Mouse (Mus musculus) intestine, postnatal 0 days (tissue): ENCODE results near the gene Coro2b. TPM values are rescaled to one million over a fixed set of nuclear protein-coding genes. Genes with fewer than 3 reads are reported as not detected.
A peak's percentile ranks its signal among the peaks of the same experiment; 100 is the strongest.

Source experiments
- ATAC-seq: fragments of 200-750 bp; cut with Nextera tagmentation; 2 replicates; pipeline ENCODE4 v1.8.0; 2017; ENCODE audit warnings: mild to moderate bottlenecking, moderate TSS enrichment, moderate library complexity
- H3K27ac ChIP-seq: fragments of 300-500 bp; sonication (generic); 2 replicates; pipeline ENCODE4 v1.5.1; 2014; ENCODE audit warnings: mild to moderate bottlenecking, low read depth, low read length, moderate library complexity
- H3K27me3 ChIP-seq: fragments of 300-500 bp; sonication (generic); replicated peaks from 2 replicates; pipeline ENCODE4 v1.6.1; 2014; ENCODE audit warnings: low read length, mixed read lengths; ENCODE audit not compliant: control insufficient read depth, insufficient read depth
- H3K36me3 ChIP-seq: fragments of 300-500 bp; sonication (generic); 2 replicates; pipeline ENCODE4 v1.6.1; 2014; ENCODE audit warnings: mild to moderate bottlenecking, moderate library complexity; ENCODE audit not compliant: control insufficient read depth, insufficient read depth
- H3K4me1 ChIP-seq: fragments of 300-500 bp; sonication (generic); replicated peaks from 2 replicates; pipeline ENCODE4 v1.6.1; 2014; ENCODE audit warnings: antibody characterized with exemption, low read length, mixed read lengths; ENCODE audit not compliant: control insufficient read depth, insufficient read depth
- H3K4me2 ChIP-seq: fragments of 300-500 bp; sonication (generic); replicated peaks from 2 replicates; pipeline ENCODE4 v1.6.1; 2014; ENCODE audit warnings: low read depth, mild to moderate bottlenecking, moderate library complexity
- H3K4me3 ChIP-seq: fragments of 300-500 bp; sonication (generic); 2 replicates; pipeline ENCODE4 v1.5.1; 2014; ENCODE audit warnings: low read depth, low read length
- H3K9ac ChIP-seq: fragments of 300-500 bp; sonication (generic); 2 replicates; pipeline ENCODE4 v1.6.1; 2014; ENCODE audit warnings: mild to moderate bottlenecking, low read depth, low read length
- H3K9me3 ChIP-seq: fragments of 300-500 bp; sonication (generic); 2 replicates; pipeline ENCODE4 v1.6.1; 2016; ENCODE audit warnings: mixed run types; ENCODE audit not compliant: control insufficient read depth
- CTCF ChIP-seq: sonication (generic); IDR thresholded peaks from 2 replicates; pipeline ENCODE4 v1.5.1; 2016; ENCODE audit warnings: low read depth, mild to moderate bottlenecking, control low read depth, antibody characterized with exemption, moderate library complexity
- WGBS: fragments of 180-500 bp; shearing (Covaris S2); extraction: QIAGEN DNeasy Blood & Tissue Kit; methylation state at CpG from one replicate; pipeline ENCODE4 v1.1.7; 2014; 5-methylcytosine and 5-hydroxymethylcytosine counted together
- polyA plus RNA-seq: library from polyadenylated mRNA; unstranded; fragments of >200 nt; fragmentation: Nextera tagmentation; extraction: Ambion mirVana; gene quantifications from 2 replicates; pipeline ENCODE4 v1.2.1, GENCODE M21; 2015

Coro2b gene
- polyA plus RNA-seq, 1 experiment from 2014 or later: 2.9 TPM

DNA sequence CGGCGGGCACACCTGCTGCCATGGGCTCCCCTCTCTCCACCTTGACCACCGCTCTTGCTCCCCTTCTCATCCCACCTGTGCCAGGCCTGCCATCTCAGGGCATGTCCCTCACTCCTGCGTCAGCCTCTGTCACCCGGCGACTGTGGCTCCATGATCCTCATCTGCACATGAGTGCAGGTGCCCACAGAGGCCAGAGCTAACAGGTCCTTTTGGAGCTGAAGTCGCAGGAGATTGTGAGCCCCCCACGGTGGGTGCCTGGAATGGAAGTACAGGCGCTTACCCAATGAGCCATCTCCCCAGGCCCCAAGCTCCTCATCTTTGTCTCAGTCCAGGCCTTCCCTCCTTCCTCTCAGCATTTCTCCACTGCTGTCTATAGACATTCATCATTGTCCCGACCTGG is 4.8 kb upstream of the Coro2b start:
- no peak overlapping the region for H3K27ac ChIP-seq
- no peak for ATAC-seq
- no peak overlapping the region for H3K4me2 ChIP-seq
- H3K4me1 ChIP-seq: no peaks in the 10 kb centered on the region
- H3K9ac ChIP-seq: no peak overlapping the region
- no peak overlapping the region for H3K4me3 ChIP-seq
- H3K9me3 ChIP-seq: no peaks in the 10 kb centered on the region
- H3K27me3 ChIP-seq: peaks cover 7% of the 10 kb centered on the region; the same call in 1 of the 2 replicates
- H3K36me3 ChIP-seq: no peaks in the 10 kb centered on the region
- WGBS: 79% methylated on average over 10 of the region's 10 CpGs
- TF ChIP-seq CTCF: no peak

GRCm38 (mm10) chr9:62541182-62541581 is 4.3 kb upstream of the Coro2b start:
- no peak for ATAC-seq
- H3K4me1 ChIP-seq: no peaks in the 10 kb centered on the region
- WGBS: 51% methylated on average over 8 of the region's 8 CpGs
- H3K9me3 ChIP-seq: no peaks in the 10 kb centered on the region
- H3K4me2 ChIP-seq: no peak overlapping the region
- H3K27ac ChIP-seq: no peak overlapping the region
- peaks cover 10% of the 10 kb centered on the region; the same call in 1 of the 2 replicates for H3K27me3 ChIP-seq
- H3K9ac ChIP-seq: no peak overlapping the region
- no peak overlapping the region for H3K4me3 ChIP-seq
- no peaks in the 10 kb centered on the region for H3K36me3 ChIP-seq
- TF ChIP-seq CTCF: no peak

DNA sequence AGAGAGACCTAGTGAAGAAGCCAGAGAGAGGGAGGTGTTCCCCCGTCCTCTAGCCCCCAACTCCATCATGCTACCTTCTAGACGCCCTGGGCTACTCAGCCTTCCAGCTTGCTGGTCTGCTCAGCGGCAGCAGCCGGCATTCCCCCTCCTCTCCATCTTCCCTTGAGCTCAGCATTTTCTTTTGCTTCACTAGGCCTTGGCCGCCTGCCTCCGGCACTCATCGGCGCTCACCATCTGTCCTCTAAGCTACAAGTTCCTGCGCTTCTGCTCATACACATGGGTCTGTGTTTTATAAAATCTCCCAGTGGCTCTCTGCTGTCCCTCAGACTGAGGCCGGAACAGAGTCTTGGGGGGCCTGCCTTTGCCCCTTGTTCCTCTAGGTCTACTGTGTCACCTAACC is 3.9 kb upstream of the Coro2b start:
- H3K27me3 ChIP-seq: peaks cover 15% of the 10 kb centered on the region; the same call in 1 of the 2 replicates
- no peak overlapping the region for H3K9ac ChIP-seq
- no peak for ATAC-seq
- H3K27ac ChIP-seq: no peak overlapping the region
- H3K4me1 ChIP-seq: no peaks in the 10 kb centered on the region
- H3K36me3 ChIP-seq: no peaks in the 10 kb centered on the region
- H3K4me3 ChIP-seq: no peak overlapping the region
- WGBS: 61% methylated on average over 10 of the region's 10 CpGs
- no peak overlapping the region for H3K4me2 ChIP-seq
- H3K9me3 ChIP-seq: no peaks in the 10 kb centered on the region
- TF ChIP-seq CTCF: no peak

- Histone ChIP-seq H3K36me3 (no peaks in the 10 kb centered on the region), H3K4me3 (no peak overlapping the region), H3K27ac (no peak overlapping the region), H3K4me2 (no peak overlapping the region), H3K27me3 (peaks cover 20% of the 10 kb centered on the region; the same call in 1 of the 2 replicates), H3K9ac (no peak overlapping the region), H3K9me3 (no peaks in the 10 kb centered on the region), H3K4me1 (no peaks in the 10 kb centered on the region)
- ATAC-seq: no peak
- 83% methylated on average over 9 of the region's 9 CpGs for WGBS
- no peak for TF ChIP-seq CTCF
Measured at GRCm38 (mm10) chr9:62540166-62540565, 3.3 kb upstream of the Coro2b start.

- H3K27ac ChIP-seq: no peak overlapping the region
- H3K27me3 ChIP-seq: peaks cover 25% of the 10 kb centered on the region; the same call in 1 of the 2 replicates
- H3K36me3 ChIP-seq: no peaks in the 10 kb centered on the region
- no peaks in the 10 kb centered on the region for H3K9me3 ChIP-seq
- no peak for TF ChIP-seq CTCF
- no peak overlapping the region for H3K4me2 ChIP-seq
- no peak overlapping the region for H3K4me3 ChIP-seq
- H3K9ac ChIP-seq: no peak overlapping the region
- ATAC-seq: no peak
- 91% methylated on average over 9 of the region's 9 CpGs for WGBS
- H3K4me1 ChIP-seq: no peaks in the 10 kb centered on the region
Measured at GRCm38 (mm10) chr9:62539251-62539711, 2.4 kb upstream of the Coro2b start.

GRCm38 (mm10) chr9:62537941-62538340 is 1.1 kb upstream of the Coro2b start:
- Histone ChIP-seq H3K4me3 (no peak overlapping the region), H3K9me3 (no peaks in the 10 kb centered on the region), H3K36me3 (no peaks in the 10 kb centered on the region), H3K9ac (no peak overlapping the region), H3K4me1 (no peaks in the 10 kb centered on the region), H3K27me3 (peaks cover 25% of the 10 kb centered on the region; the same call in 1 of the 2 replicates), H3K27ac (no peak overlapping the region), H3K4me2 (no peak overlapping the region)
- no peak for TF ChIP-seq CTCF
- 67% methylated on average over 6 of the region's 6 CpGs for WGBS
- no peak for ATAC-seq

DNA sequence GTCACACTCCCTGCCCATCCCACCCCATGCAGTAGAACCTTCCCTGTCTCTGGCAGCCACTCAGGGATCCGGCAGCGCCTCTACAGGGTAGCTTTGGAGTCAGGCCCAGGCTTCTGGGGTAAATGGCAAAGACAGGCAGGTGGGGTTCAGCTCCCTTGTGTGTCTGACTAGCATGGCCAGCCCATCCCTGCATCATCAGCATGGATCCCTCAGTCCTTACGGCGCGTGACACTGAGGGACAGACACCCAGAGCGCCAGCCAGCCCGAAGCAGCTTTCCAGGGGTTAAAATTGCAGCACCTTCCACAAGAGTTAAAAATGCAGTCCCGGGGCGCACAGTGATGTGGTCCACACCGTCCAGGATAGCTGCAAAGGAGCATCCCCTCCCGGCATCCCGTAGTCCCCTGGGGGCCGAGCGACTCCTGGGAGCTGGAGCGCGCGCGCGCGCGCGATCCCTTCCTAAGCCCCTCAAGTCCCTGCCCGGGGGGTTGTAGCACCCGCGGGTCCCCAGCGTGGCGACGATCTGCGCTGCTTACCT is 657 bp downstream of the Coro2b start:
- TF ChIP-seq CTCF: peak; percentile 33
- ATAC-seq: no peak
- no peaks in the 10 kb centered on the region for H3K9me3 ChIP-seq
- no peak overlapping the region for H3K27ac ChIP-seq
- no peaks in the 10 kb centered on the region for H3K4me1 ChIP-seq
- H3K9ac ChIP-seq: peak overlapping the region; percentile 18; the same call in 1 of the 2 replicates
- H3K4me3 ChIP-seq: peak overlapping the region; percentile 35
- H3K4me2 ChIP-seq: peak overlapping the region; percentile 78
- 4% methylated on average over 29 of the region's 29 CpGs for WGBS
- peaks cover 25% of the 10 kb centered on the region; the same call in 1 of the 2 replicates for H3K27me3 ChIP-seq
- H3K36me3 ChIP-seq: no peaks in the 10 kb centered on the region
